Mouse (Mus musculus): ENCODE results near the gene Lsm14a. TPM values are rescaled to one million over a fixed set of nuclear protein-coding genes. Genes with fewer than 3 reads are reported as not detected.
"Not testable (repeated sequence)": the region's sequence is repeated elsewhere in the genome, so short reads cannot be mapped to it uniquely, and the experiment has no call there.

The Lsm14a gene
- polyA plus RNA-seq, 1 experiment from 2014 or later, result 68.1 TPM

DNA sequence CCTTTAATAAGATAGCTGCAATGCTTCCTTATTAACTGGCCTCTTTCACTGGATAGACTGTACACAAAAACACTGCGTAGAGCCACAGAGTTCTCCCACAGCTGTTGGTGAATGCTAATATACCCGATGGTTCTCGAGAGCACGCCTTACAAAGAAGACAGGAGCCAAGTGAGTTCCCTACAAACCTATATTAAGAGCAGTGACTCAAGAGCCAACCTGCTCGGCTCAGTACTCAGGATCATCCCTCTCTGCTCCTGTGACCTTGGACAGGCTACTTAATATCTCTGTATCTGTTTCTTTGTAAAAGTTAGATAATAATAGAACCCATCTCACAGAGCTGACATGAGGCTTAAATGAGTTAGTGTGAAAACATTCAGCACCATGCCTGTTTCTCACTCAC, 42.9 kb downstream of the Lsm14a start:
- no peaks in the 10 kb centered on the region for H3K4me1 ChIP-seq (replicated peaks)
- no peak overlapping the region for H3K9ac ChIP-seq
- WGBS, result 92% methylated on average over 5 of the region's 5 CpGs
- no peak for ATAC-seq (ENCODE audit: low FRiP score)
- H3K27me3 ChIP-seq, result no peaks in the 10 kb centered on the region
- H3K9me3 ChIP-seq, result no peaks in the 10 kb centered on the region
- no peak overlapping the region for H3K4me2 ChIP-seq
- H3K27ac ChIP-seq, result no peak overlapping the region
- H3K4me3 ChIP-seq, result no peak overlapping the region
- H3K36me3 ChIP-seq, result peaks cover 75% of the 10 kb centered on the region

DNA sequence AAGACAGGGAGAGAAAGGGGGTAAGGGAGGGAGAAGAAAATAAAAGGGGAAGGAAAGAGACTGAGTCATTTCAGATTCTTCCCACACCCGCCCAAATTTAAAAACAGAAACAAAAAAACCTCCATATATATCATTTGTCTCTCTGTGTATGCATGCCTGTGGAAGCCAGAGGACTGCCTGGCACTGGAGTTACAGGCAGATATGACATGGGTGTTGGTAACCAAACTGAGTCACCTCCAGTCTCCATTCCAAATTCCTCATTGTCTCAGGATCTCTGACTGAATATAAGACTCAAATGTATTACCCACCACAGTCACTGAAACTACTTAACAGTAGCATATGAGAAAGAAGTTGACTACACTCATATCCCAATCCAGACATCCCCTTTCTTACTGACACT, 45.1 kb downstream of the Lsm14a start:
- Histone ChIP-seq H3K4me3 (no peak overlapping the region), H3K9ac (no peak overlapping the region), H3K36me3 (peaks cover 81% of the 10 kb centered on the region), H3K27me3 (no peaks in the 10 kb centered on the region), H3K27ac (no peak overlapping the region), H3K4me1 (replicated peaks) (no peaks in the 10 kb centered on the region), H3K9me3 (no peaks in the 10 kb centered on the region), H3K4me2 (no peak overlapping the region)
- 83% methylated on average over 1 of the region's 1 CpGs for WGBS
- no peak for ATAC-seq (ENCODE audit: low FRiP score)

DNA sequence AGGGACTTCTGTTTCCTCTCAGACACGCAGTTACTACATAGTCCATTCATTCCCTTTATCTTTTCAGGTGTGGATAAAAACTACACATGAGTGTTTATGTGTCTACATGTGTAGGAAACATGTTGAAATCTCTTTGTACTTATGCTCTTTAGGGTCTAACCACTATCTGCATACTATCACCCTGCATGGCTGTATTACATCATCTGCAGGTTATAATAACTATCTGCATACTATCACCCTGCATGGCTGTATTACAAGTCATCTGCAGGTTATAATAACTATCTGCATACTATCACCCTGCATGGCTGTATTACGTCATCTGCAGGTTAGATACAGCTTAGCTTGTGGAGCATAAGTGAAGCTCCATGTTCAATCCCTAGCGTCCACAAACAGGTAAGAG, 46.1 kb downstream of the Lsm14a start:
- Histone ChIP-seq H3K9ac (no peak overlapping the region), H3K4me1 (replicated peaks) (no peaks in the 10 kb centered on the region), H3K27me3 (no peaks in the 10 kb centered on the region), H3K4me3 (no peak overlapping the region), H3K36me3 (peaks cover 84% of the 10 kb centered on the region), H3K27ac (no peak overlapping the region), H3K9me3 (no peaks in the 10 kb centered on the region), H3K4me2 (no peak overlapping the region)
- 96% methylated on average over 3 of the region's 3 CpGs for WGBS
- no peak for ATAC-seq (ENCODE audit: low FRiP score)

DNA sequence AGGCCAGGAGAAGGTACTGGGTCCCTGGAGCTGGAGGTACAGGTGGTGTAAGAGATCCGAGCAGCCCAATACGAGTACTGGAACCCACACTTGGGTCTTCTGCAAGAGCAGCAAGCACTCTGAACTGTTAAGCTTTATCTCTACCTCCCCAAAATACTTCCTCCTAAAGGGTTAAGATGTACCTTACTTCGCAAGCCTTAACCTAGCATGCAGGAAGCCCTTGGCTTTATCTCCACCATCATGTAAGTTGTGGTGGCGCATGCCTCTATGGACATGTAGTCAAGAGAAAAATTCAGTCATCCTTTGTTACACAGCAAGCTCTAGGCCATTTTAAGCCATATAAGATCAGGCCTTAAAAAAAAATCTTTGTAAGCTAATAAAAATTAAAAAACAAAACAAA, 46.6 kb downstream of the Lsm14a start:
- Histone ChIP-seq H3K27me3 (no peaks in the 10 kb centered on the region), H3K36me3 (peaks cover 84% of the 10 kb centered on the region)
- no peak for ATAC-seq (ENCODE audit: low FRiP score)

DNA sequence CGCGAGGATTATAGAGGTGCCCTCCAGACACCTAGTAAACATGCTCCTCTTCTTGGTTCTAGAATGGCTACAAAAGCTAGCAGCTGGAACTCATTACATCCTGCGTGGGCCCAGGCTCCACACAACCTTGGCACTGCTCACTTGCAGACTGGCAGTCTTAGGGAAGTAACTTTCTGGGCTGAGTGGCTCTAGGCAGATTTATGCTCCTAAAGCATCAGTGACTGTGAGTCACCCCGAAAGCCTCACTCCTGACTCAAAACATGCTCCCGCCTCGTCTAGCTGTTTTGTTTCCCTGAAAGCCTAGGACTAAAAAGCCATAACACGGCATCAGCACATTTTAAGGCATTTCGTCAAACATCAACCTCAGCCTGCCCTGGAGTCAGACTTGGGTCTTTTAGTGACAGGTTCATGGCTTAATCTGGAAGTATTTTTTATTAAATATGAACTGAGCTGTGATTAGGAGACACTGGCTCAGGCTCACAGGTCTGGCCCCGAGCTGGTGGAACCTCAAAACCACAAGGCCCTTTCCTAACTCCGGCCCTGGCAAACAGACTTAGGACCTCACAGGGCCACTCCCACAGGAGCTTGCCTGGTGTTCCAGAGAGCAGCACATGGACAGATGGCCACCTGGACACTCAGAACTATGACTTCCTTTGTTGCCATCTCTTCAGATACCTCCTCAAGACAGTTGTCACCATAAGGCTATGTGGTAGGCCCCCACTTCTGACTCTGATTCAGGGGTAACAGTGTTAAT, 50.9 kb downstream of the Lsm14a start:
- H3K27me3 ChIP-seq, result no peaks in the 10 kb centered on the region
- no peak overlapping the region for H3K9ac ChIP-seq
- peaks cover 60% of the 10 kb centered on the region for H3K36me3 ChIP-seq
- no peaks in the 10 kb centered on the region for H3K9me3 ChIP-seq
- H3K4me3 ChIP-seq, result no peak overlapping the region
- 93% methylated on average over 10 of the region's 10 CpGs for WGBS
- no peak overlapping the region for H3K4me2 ChIP-seq
- H3K27ac ChIP-seq, result no peak overlapping the region
- no peak for ATAC-seq (ENCODE audit: low FRiP score)
- H3K4me1 ChIP-seq (replicated peaks), result no peaks in the 10 kb centered on the region

More for the DNA sequence above, 46.6 kb downstream of the Lsm14a start:
- no peak overlapping the region for H3K4me2 ChIP-seq
- no peaks in the 10 kb centered on the region for H3K4me1 ChIP-seq (replicated peaks)
- H3K9ac ChIP-seq, result no peak overlapping the region
- 97% methylated on average over 4 of the region's 4 CpGs for WGBS
- no peak overlapping the region for H3K4me3 ChIP-seq
- H3K9me3 ChIP-seq, result no peaks in the 10 kb centered on the region
- no peak overlapping the region for H3K27ac ChIP-seq

DNA sequence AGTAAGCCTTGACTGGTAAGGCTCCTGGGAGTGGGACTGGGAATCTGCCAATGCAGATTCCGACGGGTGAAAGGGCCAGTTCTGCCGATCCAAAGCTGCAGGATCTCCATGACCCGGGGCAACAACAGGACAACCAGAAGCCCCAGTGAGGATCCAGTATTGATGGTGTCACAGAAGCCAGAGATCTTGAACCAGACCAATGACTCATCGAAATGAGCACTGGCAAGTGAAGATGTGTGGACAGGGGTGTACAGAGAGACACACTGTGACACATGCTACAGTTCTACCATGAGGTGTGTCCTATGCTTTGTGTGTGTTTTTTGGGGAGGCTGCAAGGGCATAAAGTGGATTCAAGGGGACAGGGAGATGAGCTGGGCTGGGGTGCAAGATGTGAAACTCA, 52.3 kb downstream of the Lsm14a start:
- WGBS, result 91% methylated on average over 5 of the region's 5 CpGs
- Histone ChIP-seq H3K36me3 (peaks cover 50% of the 10 kb centered on the region), H3K4me1 (replicated peaks) (no peaks in the 10 kb centered on the region), H3K9ac (no peak overlapping the region), H3K4me3 (no peak overlapping the region), H3K27me3 (no peaks in the 10 kb centered on the region), H3K9me3 (0 out of 2 replicates have a peak, but pooled peaks cover 6% of the 10 kb centered on the region), H3K27ac (no peak overlapping the region), H3K4me2 (no peak overlapping the region)
- ATAC-seq (ENCODE audit: low FRiP score), result no peak

DNA sequence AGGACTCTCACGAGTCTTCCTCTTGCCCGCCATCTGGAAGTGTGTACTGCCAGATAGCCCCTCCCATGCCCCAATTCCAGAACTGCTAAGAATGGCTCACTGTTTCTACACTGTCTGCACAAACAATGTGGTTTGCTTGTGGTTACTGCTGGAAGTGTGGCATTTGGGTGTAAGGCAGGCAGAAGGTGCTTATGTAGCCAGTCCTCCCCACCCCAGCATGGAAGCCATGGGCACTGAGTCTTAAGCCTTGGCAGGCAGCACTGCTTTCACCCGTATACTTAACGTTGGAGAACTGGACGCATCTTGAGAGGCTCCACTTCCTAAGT, 54.0 kb downstream of the Lsm14a start:
- Histone ChIP-seq H3K4me3 (no peak overlapping the region), H3K4me2 (no peak overlapping the region), H3K27me3 (no peaks in the 10 kb centered on the region), H3K4me1 (replicated peaks) (no peaks in the 10 kb centered on the region), H3K9ac (no peak overlapping the region), H3K36me3 (peaks cover 43% of the 10 kb centered on the region), H3K27ac (no peak overlapping the region; the same call in 1 of the 2 replicates), H3K9me3 (0 out of 2 replicates have a peak, but pooled peaks cover 6% of the 10 kb centered on the region)
- 90% methylated on average over 5 of the region's 5 CpGs for WGBS
- ATAC-seq (ENCODE audit: low FRiP score), result no peak

DNA sequence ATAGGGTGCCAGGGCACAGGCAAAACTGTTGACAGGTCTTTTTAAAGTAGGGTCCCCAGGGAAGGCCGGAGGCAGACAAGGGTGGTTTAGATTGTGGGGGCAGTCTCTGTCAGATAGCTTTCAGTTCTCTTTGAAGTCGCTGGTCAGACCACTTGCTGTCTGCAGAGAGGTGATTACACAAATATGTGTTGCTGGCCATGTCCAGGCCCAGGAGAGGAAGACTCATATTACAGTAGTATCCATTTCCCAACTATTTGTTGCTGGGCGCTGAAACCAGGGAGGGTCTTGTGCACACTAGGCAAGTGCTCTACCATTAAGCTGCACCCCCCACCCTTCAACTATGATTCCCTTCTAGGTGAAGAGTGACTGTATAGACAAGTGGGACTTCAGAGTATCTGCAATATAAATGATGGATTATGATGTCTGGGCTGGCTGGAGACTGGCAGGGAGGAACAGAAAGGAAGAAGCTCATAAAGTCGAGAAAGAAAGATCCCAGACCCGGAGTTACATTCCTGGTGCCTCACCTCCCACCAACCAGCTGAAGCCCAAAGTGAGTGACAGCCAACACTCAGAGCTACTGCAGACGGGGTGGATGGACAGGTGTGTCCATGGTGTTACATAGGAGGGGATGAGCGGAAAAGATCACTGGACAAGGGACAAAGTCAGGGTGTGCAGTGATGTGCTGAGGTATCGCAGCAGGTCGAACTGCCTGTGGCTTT, 54.5 kb downstream of the Lsm14a start:
- no peak overlapping the region for H3K4me2 ChIP-seq
- H3K27me3 ChIP-seq, result no peaks in the 10 kb centered on the region
- no peaks in the 10 kb centered on the region for H3K4me1 ChIP-seq (replicated peaks)
- no peak overlapping the region for H3K9ac ChIP-seq
- H3K4me3 ChIP-seq, result no peak overlapping the region
- H3K27ac ChIP-seq, result no peak overlapping the region
- no peak for ATAC-seq (ENCODE audit: low FRiP score)
- peaks cover 38% of the 10 kb centered on the region for H3K36me3 ChIP-seq
- WGBS, result 85% methylated on average over 9 of the region's 9 CpGs
- H3K9me3 ChIP-seq, result 0 out of 2 replicates have a peak, but pooled peaks cover 6% of the 10 kb centered on the region

DNA sequence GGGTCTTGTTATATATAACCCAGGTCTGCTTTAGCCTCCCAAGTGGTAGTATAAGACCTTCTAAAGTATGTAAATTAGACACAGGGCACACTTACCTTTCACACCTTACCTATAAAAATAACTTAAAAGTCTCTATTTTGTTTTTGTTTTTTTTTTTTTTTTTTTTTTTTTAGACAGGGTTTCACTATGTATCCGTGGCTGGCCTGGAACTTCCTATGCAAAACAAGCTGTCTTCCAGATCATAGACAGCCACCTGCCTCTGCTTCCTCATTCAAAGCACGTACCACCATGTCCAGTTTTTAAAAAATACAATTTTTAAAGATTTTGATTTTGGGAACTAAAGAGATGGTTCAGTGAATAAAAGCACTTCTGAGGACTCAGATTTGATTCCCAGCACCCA, 55.8 kb downstream of the Lsm14a start:
- H3K4me2 ChIP-seq, result no peak overlapping the region
- no peaks in the 10 kb centered on the region for H3K4me1 ChIP-seq (replicated peaks)
- H3K27ac ChIP-seq, result no peak overlapping the region
- no peaks in the 10 kb centered on the region for H3K27me3 ChIP-seq
- H3K9me3 ChIP-seq, result 0 out of 2 replicates have a peak, but pooled peaks cover 6% of the 10 kb centered on the region
- WGBS, result 94% methylated on average over 2 of the region's 2 CpGs
- H3K36me3 ChIP-seq, result peaks cover 24% of the 10 kb centered on the region
- H3K4me3 ChIP-seq, result no peak overlapping the region
- no peak overlapping the region for H3K9ac ChIP-seq
- no peak for ATAC-seq (ENCODE audit: low FRiP score)

DNA sequence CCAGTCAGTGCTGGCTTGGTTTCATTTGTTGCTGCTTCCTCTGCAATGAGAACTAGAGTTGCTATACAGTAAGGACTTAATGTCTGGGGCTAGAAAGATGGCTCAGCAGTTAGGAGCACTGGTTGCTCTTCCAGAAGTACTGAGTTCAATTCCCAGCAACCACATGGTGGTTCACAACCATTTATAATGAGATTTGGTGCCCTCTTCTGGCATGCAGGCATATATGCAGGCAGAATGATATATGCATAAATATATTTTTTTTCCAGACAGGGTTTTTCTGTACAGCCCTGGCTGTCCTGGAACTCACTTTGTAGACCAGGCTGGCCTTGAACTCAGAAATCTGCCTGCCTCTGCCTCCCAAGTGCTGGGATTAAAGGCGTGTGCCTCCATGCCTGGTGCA, 56.6 kb downstream of the Lsm14a start:
- not testable (repeated sequence) for ATAC-seq (ENCODE audit: low FRiP score)

DNA sequence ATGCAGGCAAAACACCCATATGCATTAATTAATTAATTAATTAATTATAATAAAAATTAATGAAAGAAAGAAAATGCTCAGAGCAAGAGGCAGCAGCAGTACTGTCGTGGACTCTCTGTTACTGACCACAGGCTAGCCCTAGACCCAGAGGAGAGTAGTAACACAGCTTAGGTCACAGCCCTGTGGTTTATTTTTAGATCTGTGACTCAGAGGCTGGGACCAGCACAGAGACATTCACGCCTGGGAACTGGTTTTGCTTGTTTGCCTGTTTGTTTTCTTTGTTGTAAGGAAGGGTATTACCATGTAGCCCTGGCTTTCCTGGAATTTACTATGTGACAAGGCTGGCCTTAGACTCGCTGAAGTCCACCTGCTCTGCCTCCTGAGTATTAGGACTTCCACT, 65.6 kb downstream of the Lsm14a start:
- no peak overlapping the region for H3K4me2 ChIP-seq
- H3K9me3 ChIP-seq, result no peaks in the 10 kb centered on the region
- no peaks in the 10 kb centered on the region for H3K4me1 ChIP-seq (replicated peaks)
- ATAC-seq (ENCODE audit: low FRiP score), result no peak
- no peak overlapping the region for H3K4me3 ChIP-seq
- H3K27me3 ChIP-seq, result no peaks in the 10 kb centered on the region
- no peaks in the 10 kb centered on the region for H3K36me3 ChIP-seq
- H3K27ac ChIP-seq, result no peak overlapping the region
- H3K9ac ChIP-seq, result no peak overlapping the region
- 72% methylated on average over 3 of the region's 3 CpGs for WGBS

More for the DNA sequence above, 56.6 kb downstream of the Lsm14a start:
- 86% methylated on average over 1 of the region's 1 CpGs for WGBS
- not testable (repeated sequence) for H3K27me3 ChIP-seq; H3K9ac ChIP-seq; H3K4me3 ChIP-seq; H3K4me1 ChIP-seq (replicated peaks); H3K9me3 ChIP-seq; H3K4me2 ChIP-seq; H3K27ac ChIP-seq
- H3K36me3 ChIP-seq, result peaks cover 18% of the 10 kb centered on the region

DNA sequence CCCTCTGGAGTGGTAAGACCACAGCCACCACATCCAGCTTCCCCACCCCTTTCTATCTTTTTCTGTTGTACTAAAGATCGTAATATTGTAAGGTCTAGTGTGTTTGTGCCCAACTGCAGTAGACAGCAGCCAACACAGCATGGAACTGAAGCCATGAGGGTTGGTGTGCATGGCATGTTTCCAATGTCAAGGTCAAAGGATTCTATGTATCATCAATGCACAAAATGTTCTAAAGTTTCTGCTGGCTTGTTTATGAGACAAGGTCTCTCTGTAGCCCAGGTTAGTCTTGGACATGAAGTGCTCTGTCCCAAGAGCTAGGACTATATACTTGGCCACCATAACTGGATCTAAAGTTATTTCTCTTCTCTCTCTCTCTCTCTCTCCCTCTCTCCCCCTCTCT, 68.3 kb downstream of the Lsm14a start:
- 0 out of 2 replicates have a peak, but pooled peaks cover 3% of the 10 kb centered on the region for H3K4me1 ChIP-seq (replicated peaks)
- no peak overlapping the region for H3K4me3 ChIP-seq
- ATAC-seq (ENCODE audit: low FRiP score), result no peak
- H3K36me3 ChIP-seq, result no peaks in the 10 kb centered on the region
- no peak overlapping the region for H3K4me2 ChIP-seq
- H3K27me3 ChIP-seq, result no peaks in the 10 kb centered on the region
- no peak overlapping the region for H3K9ac ChIP-seq
- WGBS, result 92% methylated on average over 1 of the region's 1 CpGs
- no peak overlapping the region for H3K27ac ChIP-seq
- H3K9me3 ChIP-seq, result no peaks in the 10 kb centered on the region

DNA sequence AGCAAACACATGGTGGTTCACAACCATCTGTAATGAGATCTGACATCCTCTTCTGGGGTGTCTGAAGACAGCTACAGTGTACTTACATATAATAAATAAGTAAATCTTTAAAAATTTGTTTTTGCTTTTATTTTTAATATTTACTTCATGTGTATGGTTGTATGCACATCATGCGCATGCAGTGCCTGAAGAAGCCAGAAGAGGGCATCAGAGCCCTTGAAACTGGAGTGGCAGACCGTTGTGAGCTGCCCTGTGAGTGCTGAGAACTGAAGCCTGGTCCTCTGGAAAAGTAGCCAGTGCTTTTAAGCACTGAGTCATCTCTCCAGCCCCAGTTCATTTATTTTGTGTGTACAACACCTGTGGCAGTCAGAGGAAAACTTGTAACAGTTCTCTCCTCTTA, 69.1 kb downstream of the Lsm14a start:
- no peak for ATAC-seq (ENCODE audit: low FRiP score)
- WGBS, result 93% methylated on average over 2 of the region's 2 CpGs
- no peaks in the 10 kb centered on the region for H3K36me3 ChIP-seq
- no peaks in the 10 kb centered on the region for H3K9me3 ChIP-seq
- H3K27me3 ChIP-seq, result no peaks in the 10 kb centered on the region
- H3K4me3 ChIP-seq, result no peak overlapping the region
- no peak overlapping the region for H3K4me2 ChIP-seq
- H3K4me1 ChIP-seq (replicated peaks), result 0 out of 2 replicates have a peak, but pooled peaks cover 3% of the 10 kb centered on the region
- no peak overlapping the region for H3K27ac ChIP-seq
- H3K9ac ChIP-seq, result no peak overlapping the region
